Mouse (Mus musculus): ENCODE data around the gene Kcnk3. TPM values are rescaled to one million over a fixed set of nuclear protein-coding genes. Genes with fewer than 3 reads are reported as not detected.

The Kcnk3 gene
- 0.76 TPM for polyA plus RNA-seq (2014; fragmentation: Illumina TruSeq; extraction: RNeasy Lipid Tissue Mini Kit (QIAGEN cat#74804); ENCODE audit: low read depth, low replicate concordance)

DNA sequence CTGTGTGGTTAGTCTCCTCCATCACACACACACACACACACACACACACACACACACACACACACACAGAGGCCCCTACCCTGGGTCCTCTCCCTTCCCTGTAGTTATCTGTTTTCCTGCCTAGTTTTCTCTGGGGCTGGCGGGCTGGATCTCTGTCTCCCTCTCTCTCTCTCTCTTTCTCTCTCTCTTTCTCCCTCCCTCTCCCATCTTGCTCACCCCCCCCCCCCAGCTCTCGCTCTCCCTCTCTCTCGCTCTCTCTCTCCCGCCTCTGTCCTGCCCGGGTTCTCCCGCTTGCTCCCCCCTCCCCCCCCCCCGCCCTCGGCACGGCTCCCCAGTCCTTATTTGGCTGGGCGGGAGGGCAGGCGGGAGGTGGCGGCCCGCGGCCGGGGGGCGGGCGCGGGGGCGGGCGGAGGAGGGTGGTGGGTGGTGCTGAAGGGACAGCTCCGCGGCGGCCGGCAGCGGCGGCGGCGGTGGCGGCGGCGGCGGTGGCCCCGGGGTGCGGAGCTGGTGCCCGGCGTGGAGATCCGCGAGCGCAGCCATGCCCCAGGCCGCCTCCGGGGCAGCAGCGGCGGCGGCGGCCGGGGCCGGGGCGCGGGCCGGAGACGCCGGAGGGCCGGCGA, at the start of gene Kcnk3:
Gene Kcnk3 (plus strand): TSS at position 490 of the 620 bp plus-strand sequence.

DNA sequence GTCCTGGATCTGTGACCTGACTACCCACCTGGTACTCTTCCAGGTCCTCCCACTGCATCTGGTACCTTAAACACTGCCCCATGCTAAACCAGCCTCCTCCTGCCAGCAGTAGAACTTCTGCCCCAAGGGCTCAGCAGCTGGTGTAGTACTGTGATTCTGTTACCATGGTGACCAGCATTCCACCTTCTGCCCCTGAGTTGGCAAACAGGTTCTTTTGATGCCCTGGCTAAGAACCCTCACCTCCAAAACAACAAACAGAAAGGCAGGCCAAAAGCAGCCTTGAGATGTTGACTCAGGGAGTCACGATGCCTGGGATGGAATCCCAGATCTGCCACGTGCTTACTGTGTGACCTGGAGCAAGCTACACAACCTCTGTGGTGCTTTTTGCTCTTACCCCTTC, 42.3 kb upstream of the Kcnk3 start, which contains the start of gene Cib4:
Gene Cib4 (minus strand): TSS at position 139 of the 400 bp plus-strand sequence.

DNA sequence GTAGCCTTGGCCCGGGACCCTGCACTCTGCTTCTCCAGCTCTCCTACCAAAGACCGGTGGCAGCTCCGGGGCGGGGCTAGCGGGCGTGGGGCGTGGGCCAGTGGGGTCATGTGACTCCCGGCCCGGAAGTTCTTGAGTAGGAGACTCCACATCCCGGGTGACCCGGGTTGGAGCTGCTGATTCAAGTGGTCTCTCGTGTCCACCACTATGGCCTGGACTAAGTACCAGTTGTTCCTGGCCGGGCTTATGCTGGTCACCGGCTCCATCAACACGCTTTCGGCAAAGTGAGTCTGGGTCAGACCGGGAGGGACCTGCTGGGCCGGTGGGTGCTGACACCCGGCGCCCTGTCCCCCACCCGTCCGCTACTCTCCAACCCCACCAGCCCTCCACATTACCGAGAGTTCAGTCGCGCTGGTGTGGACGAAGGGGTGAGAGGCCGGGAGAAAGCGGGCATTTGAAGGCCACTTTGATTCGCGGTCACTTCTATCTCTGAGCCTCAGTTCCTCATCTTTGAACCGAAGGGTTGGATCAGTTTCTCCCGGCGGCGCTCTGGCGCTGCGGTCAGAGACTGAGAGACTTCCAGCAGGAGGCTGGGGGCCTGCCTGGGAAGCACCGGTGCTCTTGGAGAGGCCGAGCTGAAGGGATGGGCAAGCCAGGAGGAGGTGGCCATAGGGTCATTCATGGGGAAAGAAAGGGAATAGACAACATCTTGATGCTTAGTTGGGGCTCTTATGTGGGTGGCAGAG, 60.0 kb downstream of the Kcnk3 start, which contains the start of gene Slc35f6:
Gene Slc35f6 (plus strand): TSS at position 119 of the 746 bp plus-strand sequence.

DNA sequence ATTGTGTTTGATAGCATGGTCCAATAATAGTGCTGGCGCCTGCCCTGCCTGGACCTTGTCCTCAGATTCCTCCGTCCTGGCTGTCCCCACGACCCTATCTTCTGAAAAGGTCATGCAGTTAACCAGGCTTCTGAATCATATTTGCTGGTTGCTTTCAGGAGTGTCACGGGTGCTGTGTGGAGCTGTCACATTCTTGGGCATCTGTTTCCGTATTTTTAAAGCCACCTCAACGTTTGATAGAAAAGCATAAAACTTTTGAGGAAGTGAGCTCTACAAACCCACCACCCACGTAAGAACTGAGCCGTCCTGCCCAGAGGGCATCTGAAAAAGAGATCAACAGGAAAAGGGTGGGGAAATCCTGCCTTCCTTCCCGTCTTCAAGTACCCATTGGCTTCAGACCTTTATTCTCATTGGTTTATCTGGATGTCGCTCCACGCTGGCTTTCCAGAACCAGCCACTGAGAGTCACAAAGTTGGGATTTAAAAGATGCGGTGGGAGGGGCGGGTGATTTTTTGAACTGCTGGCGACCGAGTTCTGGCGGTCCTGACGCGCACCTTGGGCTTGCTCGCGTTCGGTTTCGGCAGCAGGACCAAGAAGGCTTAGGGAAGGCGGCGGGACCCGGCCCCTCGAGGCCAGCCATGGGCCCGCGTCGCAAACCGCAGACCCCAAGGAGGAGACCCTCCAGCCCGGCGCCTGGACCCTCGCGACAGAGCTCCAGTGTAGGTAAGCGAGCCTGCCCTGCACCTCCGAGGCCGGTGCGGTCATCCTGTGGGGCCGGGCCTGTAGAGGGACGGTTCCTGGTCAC, 78.6 kb downstream of the Kcnk3 start, which contains the start of gene Cenpa:
Gene Cenpa (plus strand): TSS at position 387 of the 805 bp plus-strand sequence.

Other genes with a start within 250 kb of the Kcnk3 start
- gene Otof, start 126.2 kb upstream of the Kcnk3 start, polyA plus RNA-seq (2014; fragmentation: Illumina TruSeq; extraction: RNeasy Lipid Tissue Mini Kit (QIAGEN cat#74804); ENCODE audit: low read depth, low replicate concordance): not detected
- not detected for gene 1700001C02Rik, start 122.1 kb upstream of the Kcnk3 start, polyA plus RNA-seq (2014; fragmentation: Illumina TruSeq; extraction: RNeasy Lipid Tissue Mini Kit (QIAGEN cat#74804); ENCODE audit: low read depth, low replicate concordance)
- gene Cib4, start 42.3 kb upstream of the Kcnk3 start, polyA plus RNA-seq (2014; fragmentation: Illumina TruSeq; extraction: RNeasy Lipid Tissue Mini Kit (QIAGEN cat#74804); ENCODE audit: low read depth, low replicate concordance): not detected
- gene Slc35f6, start 59.8 kb downstream of the Kcnk3 start, polyA plus RNA-seq (2014; fragmentation: Illumina TruSeq; extraction: RNeasy Lipid Tissue Mini Kit (QIAGEN cat#74804); ENCODE audit: low read depth, low replicate concordance): 11.1 TPM
- gene Cenpa, start 78.6 kb downstream of the Kcnk3 start, polyA plus RNA-seq (2014; fragmentation: Illumina TruSeq; extraction: RNeasy Lipid Tissue Mini Kit (QIAGEN cat#74804); ENCODE audit: low read depth, low replicate concordance): 15.7 TPM
- gene Dpysl5, start 123.4 kb downstream of the Kcnk3 start, polyA plus RNA-seq (2014; fragmentation: Illumina TruSeq; extraction: RNeasy Lipid Tissue Mini Kit (QIAGEN cat#74804); ENCODE audit: low read depth, low replicate concordance): 0.35 TPM
- gene Mapre3, start 226.5 kb downstream of the Kcnk3 start, polyA plus RNA-seq (2014; fragmentation: Illumina TruSeq; extraction: RNeasy Lipid Tissue Mini Kit (QIAGEN cat#74804); ENCODE audit: low read depth, low replicate concordance): 9.7 TPM